Mouse (Mus musculus): ENCODE data around the gene Myo7a.

The Myo7a gene

GRCm38 (mm10) chr7:98119179-98119960, at the start of gene Myo7a:
Gene Myo7a, minus strand, starts transcription at chr7:98119524.
- DNase-seq (ENCODE audit: inconsistent age in 2 of 2, low spot score in 1 of 2): peak; percentile 94 to 96

GRCm38 (mm10) chr7:98164999-98165528, 45.7 kb upstream of the Myo7a start:
- peak in 1 of 2 experiments; percentile 27 for DNase-seq (ENCODE audit: inconsistent age in 2 of 2, low spot score in 1 of 2)

- no peak for DNase-seq (ENCODE audit: inconsistent age in 2 of 2, low spot score in 1 of 2)
Observed at GRCm38 (mm10) chr7:98164382-98164998, 45.2 kb upstream of the Myo7a start.

GRCm38 (mm10) chr7:98163700-98164099, 44.4 kb upstream of the Myo7a start:
- DNase-seq (ENCODE audit: inconsistent age in 2 of 2, low spot score in 1 of 2): peak; percentile 22 to 54

GRCm38 (mm10) chr7:98162239-98162638, 42.9 kb upstream of the Myo7a start:
- DNase-seq (ENCODE audit: inconsistent age in 2 of 2, low spot score in 1 of 2): no peak

- no peak for DNase-seq (ENCODE audit: inconsistent age in 2 of 2, low spot score in 1 of 2)
Observed at GRCm38 (mm10) chr7:98160041-98160740, 40.9 kb upstream of the Myo7a start.

GRCm38 (mm10) chr7:98158481-98158880, 39.2 kb upstream of the Myo7a start:
- DNase-seq (ENCODE audit: inconsistent age in 2 of 2, low spot score in 1 of 2): no peak

- DNase-seq (ENCODE audit: inconsistent age in 2 of 2, low spot score in 1 of 2): no peak
Observed at GRCm38 (mm10) chr7:98157636-98158332, 38.5 kb upstream of the Myo7a start.

- DNase-seq (ENCODE audit: inconsistent age in 2 of 2, low spot score in 1 of 2): peak; percentile 68 to 77
Observed at GRCm38 (mm10) chr7:98156280-98156665, 36.9 kb upstream of the Myo7a start.

- DNase-seq (ENCODE audit: inconsistent age in 2 of 2, low spot score in 1 of 2): peak; percentile 78 to 92
Observed at GRCm38 (mm10) chr7:98155546-98156279, 36.4 kb upstream of the Myo7a start.

GRCm38 (mm10) chr7:98153892-98154291, 34.6 kb upstream of the Myo7a start:
- DNase-seq (ENCODE audit: inconsistent age in 2 of 2, low spot score in 1 of 2): no peak

GRCm38 (mm10) chr7:98153345-98153744, 34.0 kb upstream of the Myo7a start:
- no peak for DNase-seq (ENCODE audit: inconsistent age in 2 of 2, low spot score in 1 of 2)

GRCm38 (mm10) chr7:98152400-98152799, 33.1 kb upstream of the Myo7a start:
- no peak for DNase-seq (ENCODE audit: inconsistent age in 2 of 2, low spot score in 1 of 2)

GRCm38 (mm10) chr7:98150525-98150924, 31.2 kb upstream of the Myo7a start:
- DNase-seq (ENCODE audit: inconsistent age in 2 of 2, low spot score in 1 of 2): peak in 1 of 2 experiments; percentile 83

- peak in 1 of 2 experiments; percentile 35 for DNase-seq (ENCODE audit: inconsistent age in 2 of 2, low spot score in 1 of 2)
Observed at GRCm38 (mm10) chr7:98149802-98150201, 30.5 kb upstream of the Myo7a start.

- DNase-seq (ENCODE audit: inconsistent age in 2 of 2, low spot score in 1 of 2): peak in 1 of 2 experiments; percentile 55
Observed at GRCm38 (mm10) chr7:98148721-98149407, 29.5 kb upstream of the Myo7a start.

GRCm38 (mm10) chr7:98147766-98148165, 28.4 kb upstream of the Myo7a start:
- DNase-seq (ENCODE audit: inconsistent age in 2 of 2, low spot score in 1 of 2): peak; percentile 75 to 89

- DNase-seq (ENCODE audit: inconsistent age in 2 of 2, low spot score in 1 of 2): peak; percentile 20 to 66
Observed at GRCm38 (mm10) chr7:98146447-98146845, 27.1 kb upstream of the Myo7a start.

- DNase-seq (ENCODE audit: inconsistent age in 2 of 2, low spot score in 1 of 2): peak; percentile 22 to 53
Observed at GRCm38 (mm10) chr7:98145842-98146446, 26.6 kb upstream of the Myo7a start.
